Mouse (Mus musculus) bone marrow, adult 2 months (tissue): Measurements from ENCODE around the gene Cfdp1.

ENCODE experiments used
- CTCF ChIP-seq: fragments of 200-500 bp; IDR thresholded peaks from 2 replicates; pipeline ENCODE4 v1.5.1; 2011; ENCODE audit warnings: low read length, control low read depth; ENCODE audit not compliant: control insufficient read depth, insufficient read depth
- POLR2A ChIP-seq: fragments of 200-500 bp; IDR thresholded peaks from 2 replicates; pipeline ENCODE4 v1.6.1; 2011; ENCODE audit warnings: low read depth, mild to moderate bottlenecking, control low read depth, low read length, borderline replicate concordance; ENCODE audit not compliant: control insufficient read depth

DNA sequence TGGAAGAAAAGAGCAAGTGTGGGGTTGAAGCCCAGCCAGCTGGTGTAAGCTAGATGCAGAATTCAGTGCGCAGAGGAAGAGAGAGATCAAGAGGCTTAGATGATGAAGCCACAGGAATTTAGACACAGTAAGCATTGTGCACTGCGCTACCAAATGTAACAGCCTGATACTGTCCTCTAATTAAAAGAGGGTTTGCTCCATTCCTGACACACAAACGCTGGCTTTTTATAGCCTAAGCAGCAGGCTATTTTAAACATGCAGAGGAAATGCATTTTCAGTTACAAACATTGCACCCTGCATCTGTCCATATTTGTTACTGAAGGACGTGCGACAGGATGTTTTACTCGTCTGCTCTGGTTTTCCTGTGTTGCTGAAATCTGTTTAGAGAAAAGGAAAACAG, 25.5 kb downstream of the Cfdp1 start:
- TF ChIP-seq POLR2A: no peak
- TF ChIP-seq CTCF: no peak
